Comparison of ENCODE assay signal across 8 mouse cellular contexts in genomic region chr19:6428501-6429200, GRCm38 (mm10). TPM values are rescaled to one million over a fixed set of nuclear protein-coding genes. Genes with fewer than 3 reads are reported as not detected.
DNase-seq lines count a peak whose midpoint lies in the region; ATAC-seq lines count a peak whose summit lies in the region.

No protein-coding gene starts in this region.

- peaks cover 14% of the 10 kb centered on the region for H3K4me1 ChIP-seq in kidney, embryonic 16.5 days (ENCODE audit: insufficient read depth, low read length)
- peaks cover 16% of the 10 kb centered on the region for H3K4me1 ChIP-seq in embryonic facial prominence, embryonic 12.5 days
- peaks cover 16% of the 10 kb centered on the region for H3K4me1 ChIP-seq in limb, embryonic 12.5 days (replicated peaks)
- peaks cover 47% of the 10 kb centered on the region for H3K4me1 ChIP-seq in neural tube, embryonic 12.5 days

- H3K36me3 ChIP-seq in kidney, embryonic 16.5 days (ENCODE audit: insufficient read depth, low read length) = no peaks in the 10 kb centered on the region
- no peaks in the 10 kb centered on the region for H3K36me3 ChIP-seq in embryonic facial prominence, embryonic 12.5 days
- no peaks in the 10 kb centered on the region for H3K36me3 ChIP-seq in limb, embryonic 12.5 days
- H3K36me3 ChIP-seq in neural tube, embryonic 12.5 days = 0 out of 2 replicates have a peak, but pooled peaks cover 7% of the 10 kb centered on the region

- H3K27me3 ChIP-seq in kidney, embryonic 16.5 days (ENCODE audit: insufficient read depth, low read length) = peaks cover 73% of the 10 kb centered on the region
- H3K27me3 ChIP-seq in embryonic facial prominence, embryonic 12.5 days = peaks cover 87% of the 10 kb centered on the region
- H3K27me3 ChIP-seq in limb, embryonic 12.5 days = peaks cover 89% of the 10 kb centered on the region
- H3K27me3 ChIP-seq in neural tube, embryonic 12.5 days (replicated peaks) = peaks cover 58% of the 10 kb centered on the region

- no peaks in the 10 kb centered on the region for H3K9me3 ChIP-seq in kidney, embryonic 16.5 days (ENCODE audit: low read length)
- H3K9me3 ChIP-seq in embryonic facial prominence, embryonic 12.5 days = no peaks in the 10 kb centered on the region
- H3K9me3 ChIP-seq in limb, embryonic 12.5 days = no peaks in the 10 kb centered on the region
- no peaks in the 10 kb centered on the region for H3K9me3 ChIP-seq in neural tube, embryonic 12.5 days

- peak overlapping the region; percentile 41 for H3K4me3 ChIP-seq in kidney, embryonic 16.5 days (ENCODE audit: low read length)
- H3K4me3 ChIP-seq in embryonic facial prominence, embryonic 12.5 days = peak overlapping the region; percentile 38
- peak overlapping the region; percentile 43 for H3K4me3 ChIP-seq in limb, embryonic 12.5 days (replicated peaks)
- peak overlapping the region; percentile 31 for H3K4me3 ChIP-seq in neural tube, embryonic 12.5 days

- no peak for DNase-seq in kidney, adult 9 months
- DNase-seq in spleen, adult 18-20 months = no peak
- no peak for DNase-seq in adrenal gland, adult (ENCODE audit: inconsistent age in 2 of 2, low spot score in 1 of 2)
- no peak for DNase-seq in cerebellum, adult 9-10 months

- H3K9ac ChIP-seq in kidney, embryonic 16.5 days (replicated peaks; ENCODE audit: low read length) = no peak overlapping the region
- peak overlapping the region; percentile 45; the same call in 1 of the 2 replicates for H3K9ac ChIP-seq in embryonic facial prominence, embryonic 12.5 days
- no peak overlapping the region; the same call in 1 of the 2 replicates for H3K9ac ChIP-seq in limb, embryonic 12.5 days (replicated peaks)
- peak overlapping the region; percentile 40; the same call in 1 of the 2 replicates for H3K9ac ChIP-seq in neural tube, embryonic 12.5 days

- H3K27ac ChIP-seq in kidney, embryonic 16.5 days (ENCODE audit: low read length) = no peak overlapping the region
- no peak overlapping the region for H3K27ac ChIP-seq in embryonic facial prominence, embryonic 12.5 days
- no peak overlapping the region for H3K27ac ChIP-seq in limb, embryonic 12.5 days
- no peak overlapping the region for H3K27ac ChIP-seq in neural tube, embryonic 12.5 days

- ATAC-seq in kidney, embryonic 16.5 days (ENCODE audit: low FRiP score, low TSS enrichment) = peak; percentile 62
- ATAC-seq in embryonic facial prominence, embryonic 12.5 days (ENCODE audit: insufficient number of reproducible peaks, insufficient read depth, low FRiP score, low TSS enrichment) = peak; percentile 54
- peak; percentile 16; the same call in 1 of the 2 replicates for ATAC-seq in limb, embryonic 12.5 days (ENCODE audit: insufficient number of reproducible peaks, insufficient read depth, low FRiP score, low TSS enrichment, low read depth)
- peak; percentile 32; the same call in 1 of the 2 replicates for ATAC-seq in neural tube, embryonic 12.5 days (ENCODE audit: low FRiP score, low read depth)

- H3K4me2 ChIP-seq in kidney, embryonic 16.5 days (replicated peaks; ENCODE audit: low read depth, low read length) = peak overlapping the region; percentile 58
- H3K4me2 ChIP-seq in embryonic facial prominence, embryonic 12.5 days (replicated peaks) = peak overlapping the region; percentile 59
- H3K4me2 ChIP-seq in limb, embryonic 12.5 days = peak overlapping the region; percentile 66
- H3K4me2 ChIP-seq in neural tube, embryonic 12.5 days (replicated peaks) = peak overlapping the region; percentile 66

- WGBS in kidney, embryonic 16.5 days = under 1% methylated on average over 56 of the region's 60 CpGs
- under 1% methylated on average over 60 of the region's 60 CpGs for WGBS in embryonic facial prominence, embryonic 12.5 days
- WGBS in limb, embryonic 12.5 days = under 1% methylated on average over 60 of the region's 60 CpGs
- WGBS in neural tube, embryonic 12.5 days = 1% methylated on average over 60 of the region's 60 CpGs

RNA-seq across cellular contexts. Expression of gene Nrxn2, which starts 10.1 kb away (rescaled TPM):
- polyA plus RNA-seq in kidney, embryonic 16.5 days (2015; fragmentation: Nextera tagmentation; extraction: Ambion mirVana) = 6.0 and 6.2 TPM in 2 replicates
- 2.8 and 4.9 TPM in 2 replicates for polyA plus RNA-seq in embryonic facial prominence, embryonic 12.5 days (2016; fragmentation: Nextera tagmentation; extraction: Ambion mirVana)
- 1.8 and 2.4 TPM in 2 replicates for polyA plus RNA-seq in limb, embryonic 12.5 days (2016; fragmentation: Nextera tagmentation; extraction: Ambion mirVana)
- 31.2 and 32.9 TPM in 2 replicates for polyA plus RNA-seq in neural tube, embryonic 12.5 days (2016; fragmentation: Nextera tagmentation; extraction: Ambion mirVana)

RNA-seq across cellular contexts. Expression of gene Rasgrp2, which starts 29.5 kb away (rescaled TPM):
- 105 and 121 TPM in 2 replicates for polyA plus RNA-seq in kidney, embryonic 16.5 days (2015; fragmentation: Nextera tagmentation; extraction: Ambion mirVana)
- polyA plus RNA-seq in embryonic facial prominence, embryonic 12.5 days (2016; fragmentation: Nextera tagmentation; extraction: Ambion mirVana) = 24.5 and 30.9 TPM in 2 replicates
- 16.3 and 16.8 TPM in 2 replicates for polyA plus RNA-seq in limb, embryonic 12.5 days (2016; fragmentation: Nextera tagmentation; extraction: Ambion mirVana)
- polyA plus RNA-seq in neural tube, embryonic 12.5 days (2016; fragmentation: Nextera tagmentation; extraction: Ambion mirVana) = 26.4 and 28.3 TPM in 2 replicates

RNA-seq across cellular contexts. Expression of gene Pygm, which starts 44.5 kb away (rescaled TPM):
- 36.2 and 38.3 TPM in 2 replicates for polyA plus RNA-seq in kidney, embryonic 16.5 days (2015; fragmentation: Nextera tagmentation; extraction: Ambion mirVana)
- polyA plus RNA-seq in embryonic facial prominence, embryonic 12.5 days (2016; fragmentation: Nextera tagmentation; extraction: Ambion mirVana) = 3.5 and 6.0 TPM in 2 replicates
- polyA plus RNA-seq in limb, embryonic 12.5 days (2016; fragmentation: Nextera tagmentation; extraction: Ambion mirVana) = 6.3 and 6.5 TPM in 2 replicates
- polyA plus RNA-seq in neural tube, embryonic 12.5 days (2016; fragmentation: Nextera tagmentation; extraction: Ambion mirVana) = 4.7 and 5.5 TPM in 2 replicates

Comparison
In these comparisons a context has a peak if more than half of its experiments do, and no peak if none do; other contexts are left out.
1. H3K9ac ChIP-seq: peak in embryonic facial prominence, embryonic 12.5 days (single experiment) and neural tube, embryonic 12.5 days (single experiment); none in kidney, embryonic 16.5 days (single experiment) and limb, embryonic 12.5 days (single experiment).
2. Peak in every context shown above with its lines, with median percentiles within 50 percentile points of each other: ATAC-seq, H3K4me2 ChIP-seq and H3K4me3 ChIP-seq.